Mouse (Mus musculus): ENCODE measurements at regions not wholly inside any gene's neighbourhood (a gene's known extent, or its start where the extent isn't known, plus 50 kb on each side); places are given as distances from the start of the nearest gene placed in this dataset.

- Histone ChIP-seq H3K79me3 (ENCODE audit: low read depth) (no peaks in the 10 kb centered on the region), H3K27me3 (ENCODE audit: control insufficient read depth, insufficient read depth, insufficient read length) (no peaks in the 10 kb centered on the region), H3K79me2 (ENCODE audit: control insufficient read depth, insufficient read depth) (no peaks in the 10 kb centered on the region), H3K4me3 (ENCODE audit: insufficient read depth, poor library complexity, severe bottlenecking) (no peak overlapping the region), H3K36me3 (ENCODE audit: control insufficient read depth, insufficient read depth) (no peaks in the 10 kb centered on the region), H3ac (ENCODE audit: control insufficient read depth, insufficient read length, low read depth) (no peak overlapping the region)
- TF ChIP-seq FOSL1 (IDR thresholded peaks at IDR 0.05; ENCODE audit: insufficient read depth, low read length, poor library complexity, severe bottlenecking): no peak
- TF ChIP-seq USF1 (IDR thresholded peaks at IDR 0.05; ENCODE audit: low read depth): no peak
- no peak for TF ChIP-seq MAX (IDR thresholded peaks at IDR 0.05)
- no peak for TF ChIP-seq MYOD1 (IDR thresholded peaks at IDR 0.05; ENCODE audit: control insufficient read depth, insufficient read length, low read depth)
- no peak for TF ChIP-seq CTCF (IDR thresholded peaks at IDR 0.05; ENCODE audit: control insufficient read depth, insufficient read depth, insufficient read length)
- TF ChIP-seq MYOG (IDR thresholded peaks at IDR 0.05; ENCODE audit: control insufficient read depth, extremely low read depth, insufficient read length): no peak
- TF ChIP-seq CEBPB (IDR thresholded peaks at IDR 0.05; ENCODE audit: low read depth): no peak
Measured at GRCm38 (mm10) chr3:40438251-40438650, 92.8 kb upstream of the Intu start.

DNA sequence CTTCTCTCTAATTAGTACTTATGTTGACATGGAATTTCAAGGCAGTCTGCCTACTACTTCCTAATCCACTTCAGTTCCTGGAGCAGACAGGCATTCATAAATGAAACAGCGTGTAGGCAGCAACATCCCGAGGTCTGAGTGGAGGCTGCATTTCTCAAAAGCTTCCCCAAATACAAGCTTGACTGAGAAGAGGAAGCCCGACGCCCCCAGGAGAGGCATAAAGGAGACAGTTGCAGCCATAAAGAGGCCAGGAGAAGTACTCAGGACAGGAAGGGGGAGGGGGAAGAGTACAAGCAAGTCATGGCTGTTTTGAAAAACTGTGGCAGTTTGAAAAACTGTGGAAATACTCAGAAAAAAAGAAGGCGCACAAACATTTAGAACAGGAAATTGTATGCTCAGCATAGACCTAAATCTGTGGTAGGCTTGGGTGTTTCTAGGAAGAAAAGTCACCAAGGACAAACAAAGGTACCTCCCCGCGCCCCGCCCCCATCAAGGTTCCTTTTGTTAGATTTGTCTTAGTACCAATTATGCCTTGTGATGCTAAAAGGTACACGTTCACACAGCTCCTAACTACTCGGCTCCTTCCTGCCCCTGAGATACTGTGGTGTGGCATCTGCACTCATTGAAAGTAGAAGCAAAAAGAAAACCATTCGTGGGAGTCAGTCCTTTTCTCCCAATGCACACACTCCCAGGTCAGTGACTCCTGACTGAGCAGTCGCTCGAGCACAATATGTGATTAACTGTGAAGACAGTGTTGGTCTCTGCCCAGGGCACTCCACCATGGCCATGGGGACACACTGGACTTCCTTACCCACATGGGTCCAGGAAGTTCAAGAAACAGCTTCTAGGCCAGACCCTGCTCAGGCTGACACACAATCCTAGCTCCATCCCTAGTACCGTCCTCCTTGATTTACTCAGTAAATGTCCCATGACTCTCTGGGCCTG lies 89.7 kb upstream of the Intu start:
- Histone ChIP-seq H3K4me3 (ENCODE audit: insufficient read depth, poor library complexity, severe bottlenecking) (no peak overlapping the region), H3K27me3 (ENCODE audit: control insufficient read depth, insufficient read depth, insufficient read length) (no peaks in the 10 kb centered on the region), H3K36me3 (ENCODE audit: control insufficient read depth, insufficient read depth) (no peaks in the 10 kb centered on the region), H3K79me3 (ENCODE audit: low read depth) (no peaks in the 10 kb centered on the region), H3ac (ENCODE audit: control insufficient read depth, insufficient read length, low read depth) (no peak overlapping the region), H3K79me2 (ENCODE audit: control insufficient read depth, insufficient read depth) (no peaks in the 10 kb centered on the region)
- TF ChIP-seq FOSL1 (IDR thresholded peaks at IDR 0.05; ENCODE audit: insufficient read depth, low read length, poor library complexity, severe bottlenecking) (no peak), MYOG (IDR thresholded peaks at IDR 0.05; ENCODE audit: control insufficient read depth, extremely low read depth, insufficient read length) (no peak)

DNA sequence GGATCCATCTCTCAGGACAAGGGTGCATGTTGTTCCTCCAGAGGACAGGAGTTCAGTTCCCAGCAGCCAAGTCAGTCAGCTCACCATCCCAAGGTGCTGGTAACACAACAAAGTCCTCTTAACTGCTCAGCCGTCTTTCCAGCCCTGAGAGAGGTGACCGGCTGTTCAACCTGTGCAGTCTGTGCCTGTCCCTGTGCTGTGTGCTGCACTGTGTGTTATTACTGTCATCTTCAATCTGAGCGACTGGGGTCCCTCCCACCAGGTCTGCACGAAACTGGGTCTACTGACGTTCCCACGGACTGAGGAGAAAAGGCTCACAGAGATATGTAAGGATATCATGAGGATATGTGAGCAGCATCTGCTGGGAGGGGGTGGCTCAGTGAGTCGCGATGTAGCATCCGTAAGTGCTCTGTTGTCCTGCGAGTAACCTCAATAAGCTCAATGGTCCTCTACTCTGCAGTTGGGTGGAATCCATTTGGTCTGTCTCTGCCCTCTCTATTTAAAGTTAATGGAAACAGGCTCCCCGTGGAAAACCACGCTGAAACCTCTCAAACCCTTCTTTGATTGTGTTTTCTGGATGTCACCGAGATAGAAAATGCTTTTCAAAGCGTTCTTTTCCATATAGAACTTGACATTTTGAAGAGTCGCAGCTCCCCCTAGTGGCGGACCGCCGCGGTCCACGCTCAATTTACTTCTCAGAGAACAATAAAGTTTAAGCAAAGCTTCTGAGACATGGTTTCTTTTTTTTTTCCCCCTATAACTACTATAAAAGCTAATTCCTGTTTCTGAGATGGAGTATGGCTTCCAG lies 87.1 kb upstream of the Intu start:
- Histone ChIP-seq H3K79me3 (ENCODE audit: low read depth) (no peaks in the 10 kb centered on the region), H3ac (ENCODE audit: control insufficient read depth, insufficient read length, low read depth) (no peak overlapping the region), H3K79me2 (ENCODE audit: control insufficient read depth, insufficient read depth) (no peaks in the 10 kb centered on the region), H3K4me3 (ENCODE audit: insufficient read depth, poor library complexity, severe bottlenecking) (no peak overlapping the region), H3K27me3 (ENCODE audit: control insufficient read depth, insufficient read depth, insufficient read length) (no peaks in the 10 kb centered on the region), H3K36me3 (ENCODE audit: control insufficient read depth, insufficient read depth) (no peaks in the 10 kb centered on the region)
- TF ChIP-seq CEBPB (IDR thresholded peaks at IDR 0.05; ENCODE audit: low read depth) (no peak), MAX (IDR thresholded peaks at IDR 0.05) (no peak), CTCF (IDR thresholded peaks at IDR 0.05; ENCODE audit: control insufficient read depth, insufficient read depth, insufficient read length) (peak; percentile 17), FOSL1 (IDR thresholded peaks at IDR 0.05; ENCODE audit: insufficient read depth, low read length, poor library complexity, severe bottlenecking) (no peak), MYOD1 (IDR thresholded peaks at IDR 0.05; ENCODE audit: control insufficient read depth, insufficient read length, low read depth) (no peak)

DNA sequence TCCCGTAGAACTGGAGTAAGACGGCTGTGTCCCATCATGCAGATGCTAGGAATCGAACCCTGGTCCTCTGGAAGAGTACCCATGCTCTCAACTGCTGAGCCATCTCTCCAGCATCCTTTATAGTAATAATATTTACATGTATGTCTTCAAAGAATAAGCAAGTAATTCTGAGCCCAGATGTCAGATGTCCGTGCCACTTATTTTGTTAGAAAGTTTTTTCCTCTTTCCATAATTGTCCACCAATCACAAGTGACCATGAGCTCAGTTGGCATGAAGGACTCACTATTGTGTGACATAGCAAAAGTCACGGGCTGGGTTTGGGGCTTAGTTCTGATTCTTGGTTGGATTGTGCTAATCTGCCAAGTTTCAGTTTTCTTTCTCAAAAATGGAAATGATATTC lies 78.1 kb upstream of the Intu start:
- H3ac ChIP-seq (ENCODE audit: control insufficient read depth, insufficient read length, low read depth): no peak overlapping the region
- H3K79me3 ChIP-seq (ENCODE audit: low read depth): no peaks in the 10 kb centered on the region
- no peaks in the 10 kb centered on the region for H3K79me2 ChIP-seq (ENCODE audit: control insufficient read depth, insufficient read depth)
- no peaks in the 10 kb centered on the region for H3K27me3 ChIP-seq (ENCODE audit: control insufficient read depth, insufficient read depth, insufficient read length)
- H3K36me3 ChIP-seq (ENCODE audit: control insufficient read depth, insufficient read depth): no peaks in the 10 kb centered on the region
- TF ChIP-seq CEBPB (IDR thresholded peaks at IDR 0.05; ENCODE audit: low read depth): no peak
- TF ChIP-seq MYOD1 (IDR thresholded peaks at IDR 0.05; ENCODE audit: control insufficient read depth, insufficient read length, low read depth): no peak
- no peak for TF ChIP-seq FOSL1 (IDR thresholded peaks at IDR 0.05; ENCODE audit: insufficient read depth, low read length, poor library complexity, severe bottlenecking)
- no peak for TF ChIP-seq USF1 (IDR thresholded peaks at IDR 0.05; ENCODE audit: low read depth)
- H3K4me3 ChIP-seq (ENCODE audit: insufficient read depth, poor library complexity, severe bottlenecking): no peak overlapping the region

DNA sequence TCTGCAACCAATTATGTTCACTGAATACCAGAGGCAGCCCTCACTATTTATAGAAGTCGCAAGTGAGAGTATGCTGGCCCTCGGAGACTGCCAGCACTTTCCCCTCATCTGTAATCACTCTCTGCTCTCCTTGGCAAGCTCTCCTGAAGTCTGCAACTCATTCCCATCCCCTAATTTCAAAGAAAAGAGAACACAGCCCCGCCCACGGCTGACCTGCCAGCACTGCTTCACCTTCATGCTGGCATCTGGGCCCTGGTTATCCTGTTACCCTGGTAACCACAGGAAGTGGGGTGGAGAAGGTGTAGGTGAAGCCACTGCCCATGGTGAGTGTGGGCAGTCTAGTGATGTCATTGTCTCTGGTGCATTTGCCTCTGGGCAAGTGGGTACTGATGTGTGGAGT lies 77.5 kb upstream of the Intu start:
- H3K4me3 ChIP-seq (ENCODE audit: insufficient read depth, poor library complexity, severe bottlenecking): no peak overlapping the region
- no peaks in the 10 kb centered on the region for H3K36me3 ChIP-seq (ENCODE audit: control insufficient read depth, insufficient read depth)
- no peaks in the 10 kb centered on the region for H3K27me3 ChIP-seq (ENCODE audit: control insufficient read depth, insufficient read depth, insufficient read length)
- H3ac ChIP-seq (ENCODE audit: control insufficient read depth, insufficient read length, low read depth): no peak overlapping the region
- H3K79me2 ChIP-seq (ENCODE audit: control insufficient read depth, insufficient read depth): no peaks in the 10 kb centered on the region
- TF ChIP-seq CEBPB (IDR thresholded peaks at IDR 0.05; ENCODE audit: low read depth) (no peak), MYOG (IDR thresholded peaks at IDR 0.05; ENCODE audit: control insufficient read depth, extremely low read depth, insufficient read length) (no peak), MYOD1 (IDR thresholded peaks at IDR 0.05; ENCODE audit: control insufficient read depth, insufficient read length, low read depth) (no peak), FOSL1 (IDR thresholded peaks at IDR 0.05; ENCODE audit: insufficient read depth, low read length, poor library complexity, severe bottlenecking) (no peak), CTCF (IDR thresholded peaks at IDR 0.05; ENCODE audit: control insufficient read depth, insufficient read depth, insufficient read length) (no peak), USF1 (IDR thresholded peaks at IDR 0.05; ENCODE audit: low read depth) (no peak), MAX (IDR thresholded peaks at IDR 0.05) (no peak)
- no peaks in the 10 kb centered on the region for H3K79me3 ChIP-seq (ENCODE audit: low read depth)

Data from C2C12 (cell line).